Mouse (Mus musculus): ENCODE measurements around the gene Rtbdn.

Rtbdn gene

DNA sequence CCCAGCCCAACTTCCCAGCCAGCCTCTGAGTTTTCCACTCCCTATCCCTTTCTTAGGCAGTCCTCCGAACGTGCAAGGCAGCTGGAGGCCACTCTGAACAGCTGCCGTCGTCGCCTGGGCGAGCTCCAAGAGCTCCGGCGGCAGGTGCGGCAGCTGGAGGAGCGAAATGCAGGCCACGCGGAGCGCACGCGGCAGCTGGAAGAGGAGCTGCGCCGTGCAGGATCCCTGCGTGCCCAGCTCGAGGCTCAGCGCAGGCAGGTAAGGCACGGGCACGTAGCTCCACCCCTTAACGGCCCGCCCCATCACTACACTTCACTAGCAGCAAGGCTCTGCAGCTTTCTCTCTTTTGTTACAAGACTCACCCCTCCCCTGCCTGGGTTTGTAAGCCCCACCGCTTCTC lies 48.9 kb downstream of the Rtbdn start:
- no peak for DNase-seq (ENCODE audit: extremely low spot score, low read depth, low spot score)

DNA sequence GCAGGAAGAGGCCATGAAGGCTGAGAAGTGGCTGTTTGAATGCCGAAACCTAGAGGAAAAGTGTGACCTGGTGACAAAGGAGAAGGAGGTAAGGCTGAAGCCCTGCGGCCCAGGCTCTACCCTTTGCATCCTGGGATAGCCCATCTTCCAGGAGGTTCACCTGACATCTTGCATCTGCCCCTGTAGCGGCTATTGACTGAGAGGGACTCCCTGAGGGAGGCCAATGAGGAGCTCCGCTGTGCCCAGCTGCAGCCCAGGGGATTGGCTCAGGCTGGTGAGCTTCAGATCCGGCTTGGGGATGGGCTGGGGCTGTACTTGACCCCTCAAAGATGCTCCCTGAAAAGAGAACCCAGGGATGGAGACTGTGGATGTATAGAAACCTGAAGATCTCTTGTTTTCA lies 50.2 kb downstream of the Rtbdn start:
- no peak for DNase-seq (ENCODE audit: extremely low spot score, low read depth, low spot score)

DNA sequence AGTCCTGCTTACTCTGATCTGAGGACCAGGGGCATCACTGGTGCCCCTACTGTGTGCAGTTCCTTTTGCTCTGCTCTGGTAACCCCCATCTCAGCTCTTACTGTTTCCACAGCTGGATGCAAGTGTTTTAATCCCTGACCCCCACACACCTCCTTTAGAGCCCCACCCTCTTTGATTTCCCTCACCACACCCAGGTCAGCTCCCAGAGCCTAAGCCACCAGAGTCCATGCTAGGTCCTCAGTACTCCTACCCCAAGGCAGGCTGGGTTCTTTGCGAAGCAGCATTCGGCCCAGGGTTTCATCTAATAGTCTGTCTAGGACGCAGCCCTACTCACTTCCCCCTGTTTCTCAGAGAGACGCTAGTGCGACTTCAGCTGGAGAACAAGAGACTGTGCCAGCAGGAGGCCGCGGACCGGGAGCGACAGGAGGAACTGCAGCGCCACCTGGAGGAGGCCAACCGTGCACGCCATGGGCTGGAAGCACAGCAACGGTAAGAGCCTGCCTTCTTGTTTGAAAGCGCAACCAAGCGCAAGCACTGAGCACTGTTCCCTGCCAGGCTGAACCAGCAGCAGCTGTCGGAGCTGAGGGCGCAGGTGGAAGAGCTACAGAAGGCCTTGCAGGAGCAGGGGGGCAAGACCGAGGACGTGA lies 51.0 kb downstream of the Rtbdn start:
- no peak for DNase-seq (ENCODE audit: extremely low spot score, low read depth, low spot score)
